In genomic region chr8:70791975-70792691, GRCm38 (mm10) we compare ENCODE assay signal across 1 mouse cellular context.
A peak's percentile ranks its signal among the peaks of the same experiment; 100 is the strongest.
TF ChIP-seq lines count a peak whose summit lies in the region.

No protein-coding gene starts in this region.

TF ChIP-seq in myocyte, 11 proteins besides CTCF, POLR2A, EP300 and RAD21:
- TF ChIP-seq POLR2AphosphoS2 (IDR thresholded peaks at IDR 0.05; ENCODE audit: insufficient read length, low read depth) (no peak), SRF (IDR thresholded peaks at IDR 0.05; ENCODE audit: control insufficient read depth, insufficient read length, low read depth) (peak; percentile 70), CEBPB (IDR thresholded peaks at IDR 0.05; ENCODE audit: insufficient read depth, poor library complexity, severe bottlenecking) (no peak)
